Mouse (Mus musculus) liver, postnatal 0 days (tissue): ENCODE measurements at regions not wholly inside any gene's neighbourhood (a gene's known extent, or its start where the extent isn't known, plus 50 kb on each side); places are given as distances from the start of the nearest gene placed in this dataset.
A peak's percentile ranks its signal among the peaks of the same experiment; 100 is the strongest.

Experiments
- ATAC-seq: fragments of 200-750 bp; cut with Nextera tagmentation; 2 replicates; pipeline ENCODE4 v1.8.0; 2017; ENCODE audit warnings: mild to moderate bottlenecking, moderate library complexity
- DNase-seq: peaks from one replicate; pipeline ENCODE4 v3.0.0-alpha.2; 2016
- H3K27ac ChIP-seq: fragments of 300-500 bp; sonication (generic); 2 replicates; pipeline ENCODE4 v1.5.1; 2014; ENCODE audit warnings: antibody characterized with exemption, moderate library complexity, mild to moderate bottlenecking, low read depth
- H3K27me3 ChIP-seq: fragments of 300-500 bp; sonication (generic); 2 replicates; pipeline ENCODE4 v1.6.1; 2014; ENCODE audit warnings: low read length, control low read depth, mixed read lengths; ENCODE audit not compliant: insufficient read depth
- H3K36me3 ChIP-seq: fragments of 300-500 bp; sonication (generic); replicated peaks from 2 replicates; pipeline ENCODE4 v1.6.1; 2014; ENCODE audit warnings: mild to moderate bottlenecking, control low read depth, low read length, moderate library complexity, mixed read lengths; ENCODE audit not compliant: insufficient read depth
- H3K4me1 ChIP-seq: fragments of 300-500 bp; sonication (generic); 2 replicates; pipeline ENCODE4 v1.6.1; 2014; ENCODE audit warnings: antibody characterized with exemption, mild to moderate bottlenecking, control low read depth; ENCODE audit not compliant: insufficient read depth
- H3K4me2 ChIP-seq: fragments of 300-500 bp; sonication (generic); 2 replicates; pipeline ENCODE4 v1.6.1; 2014; ENCODE audit warnings: low read depth, mild to moderate bottlenecking, low read length, moderate library complexity, mixed read lengths
- H3K4me3 ChIP-seq: fragments of 300-500 bp; sonication (generic); 2 replicates; pipeline ENCODE4 v1.5.1; 2014; ENCODE audit warnings: low read depth, low read length
- H3K9ac ChIP-seq: fragments of 300-500 bp; sonication (generic); replicated peaks from 2 replicates; pipeline ENCODE4 v1.6.1; 2014; ENCODE audit warnings: mild to moderate bottlenecking, moderate library complexity
- H3K9me3 ChIP-seq: fragments of 300-500 bp; sonication (generic); 2 replicates; pipeline ENCODE4 v1.6.1; 2016; ENCODE audit warnings: mild to moderate bottlenecking, control low read depth, low read length, mixed read lengths
- CTCF ChIP-seq: sonication (generic); IDR thresholded peaks from 2 replicates; pipeline ENCODE4 v1.5.1; 2016; ENCODE audit warnings: antibody characterized with exemption, low read depth
- EP300 ChIP-seq: IDR thresholded peaks from 2 replicates; pipeline ENCODE4 v1.6.1; 2016; ENCODE audit warnings: antibody characterized with exemption, low read depth, mild to moderate bottlenecking
- WGBS: fragments of 180-500 bp; shearing (Covaris S2); extraction: QIAGEN DNeasy Blood & Tissue Kit; methylation state at CpG from one replicate; pipeline ENCODE4 v1.1.7; 2014; ENCODE audit not compliant: insufficient replicate concordance; 5-methylcytosine and 5-hydroxymethylcytosine counted together

DNA sequence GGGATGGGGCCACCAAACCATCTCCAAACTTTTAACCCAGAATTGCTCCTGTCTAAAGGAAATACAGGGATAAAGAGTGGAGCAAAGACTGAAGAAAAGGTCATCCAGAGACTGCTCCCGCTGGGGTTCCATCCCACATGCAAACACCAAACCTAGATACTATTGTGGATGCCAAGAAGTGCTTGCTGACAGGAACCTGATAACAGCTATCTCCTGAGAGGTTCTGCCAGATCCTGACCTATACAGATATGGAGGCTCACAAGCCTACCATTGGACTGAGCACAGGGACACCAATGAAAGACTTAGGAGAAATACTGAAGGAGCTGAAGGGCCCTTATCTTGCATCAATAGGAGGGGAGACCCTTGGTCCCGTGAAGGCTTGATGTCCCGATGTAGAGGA, 1359.0 kb upstream of the Cited2 start:
- Histone ChIP-seq H3K36me3 (no peaks in the 10 kb centered on the region), H3K4me3 (no peak overlapping the region), H3K4me2 (no peak overlapping the region), H3K9ac (no peak overlapping the region), H3K27ac (no peak overlapping the region), H3K4me1 (no peaks in the 10 kb centered on the region), H3K9me3 (no peaks in the 10 kb centered on the region), H3K27me3 (no peaks in the 10 kb centered on the region)
- 66% methylated on average over 3 of the region's 3 CpGs for WGBS
- DNase-seq = no peak
- TF ChIP-seq EP300 (0 out of 2 replicates have a peak, but pooled peaks have one; percentile 16), CTCF (no peak)
- ATAC-seq = no peak
